Mouse (Mus musculus) adrenal gland, postnatal 14 days (tissue): ENCODE results near the gene Relb. TPM values are rescaled to one million over a fixed set of nuclear protein-coding genes. Genes with fewer than 3 reads are reported as not detected.

ENCODE experiments used
- DNase-seq: peaks from one replicate; pipeline ENCODE4 v3.0.0; 2021; ENCODE audit warnings: mixed read lengths
- total RNA-seq: library from RNA; stranded (reverse); gene quantifications from 2 replicates; pipeline ENCODE4 v1.2.3, GENCODE M21; 2021

Relb gene
- total RNA-seq, 1 experiment from 2014 or later, result 19.3 TPM

GRCm38 (mm10) chr7:19579751-19580150 is 49.5 kb downstream of the Relb start:
- no peak for DNase-seq

GRCm38 (mm10) chr7:19578436-19578835 is 50.8 kb downstream of the Relb start:
- DNase-seq, result no peak

GRCm38 (mm10) chr7:19577877-19578414 is 51.3 kb downstream of the Relb start:
- DNase-seq, result peak; percentile 38

GRCm38 (mm10) chr7:19577141-19577852 is 51.9 kb downstream of the Relb start, which contains the start of the genes Zfp296 and Gemin7:
TSS of gene Zfp296 (plus strand) at chr7:19577287.
TSS of gene Gemin7 (minus strand) at chr7:19577595.
- DNase-seq, result peak; percentile 38

- DNase-seq, result no peak
These were observed 53.7 kb downstream of the Relb start for GRCm38 (mm10) chr7:19575559-19575958.

GRCm38 (mm10) chr7:19573776-19574140 is 55.5 kb downstream of the Relb start:
- no peak for DNase-seq

- peak; percentile 90 for DNase-seq
These were observed 56.1 kb downstream of the Relb start for GRCm38 (mm10) chr7:19572926-19573775.

- no peak for DNase-seq
These were observed 59.6 kb downstream of the Relb start for GRCm38 (mm10) chr7:19569647-19570046.

GRCm38 (mm10) chr7:19567426-19567825 is 61.8 kb downstream of the Relb start:
- no peak for DNase-seq

- DNase-seq, result no peak
These were observed 63.4 kb downstream of the Relb start for GRCm38 (mm10) chr7:19565803-19566202.

GRCm38 (mm10) chr7:19564455-19564854 is 64.8 kb downstream of the Relb start:
- DNase-seq, result peak; percentile 36

GRCm38 (mm10) chr7:19563884-19564283 is 65.4 kb downstream of the Relb start:
- no peak for DNase-seq

GRCm38 (mm10) chr7:19562643-19563410 is 66.4 kb downstream of the Relb start, which contains the start of gene Ppp1r37:
TSS of gene Ppp1r37 (minus strand) at chr7:19563076.
- DNase-seq, result peak; percentile 58

- peak; percentile 97 for DNase-seq
These were observed 67.2 kb downstream of the Relb start for GRCm38 (mm10) chr7:19561765-19562642.

- DNase-seq, result no peak
These were observed 67.8 kb downstream of the Relb start for GRCm38 (mm10) chr7:19561431-19561764.

- peak; percentile 51 for DNase-seq
These were observed 68.6 kb downstream of the Relb start for GRCm38 (mm10) chr7:19560491-19561260.

- no peak for DNase-seq
These were observed 70.3 kb downstream of the Relb start for GRCm38 (mm10) chr7:19558965-19559364.

GRCm38 (mm10) chr7:19557982-19558900 is 71.0 kb downstream of the Relb start:
- no peak for DNase-seq

- DNase-seq, result no peak
These were observed 72.2 kb downstream of the Relb start for GRCm38 (mm10) chr7:19557086-19557485.
